Mouse (Mus musculus) forebrain, embryonic 10.5 days (tissue): ENCODE results near the gene Hoxc6. TPM values are rescaled to one million over a fixed set of nuclear protein-coding genes. Genes with fewer than 3 reads are reported as not detected.

Experiments
- DNase-seq: peaks from one replicate; pipeline ENCODE4 v3.0.0-alpha.2; 2017; ENCODE audit warnings: low spot score; ENCODE audit errors: extremely low spot score
- H3K27ac ChIP-seq: fragments of 300-500 bp; sonication (generic); 2 replicates; pipeline ENCODE4 v1.5.1; 2016; ENCODE audit warnings: mild to moderate bottlenecking
- H3K27me3 ChIP-seq: fragments of 300-500 bp; sonication (generic); 2 replicates; pipeline ENCODE4 v1.6.1; 2016; ENCODE audit warnings: mild to moderate bottlenecking; ENCODE audit not compliant: poor library complexity, severe bottlenecking
- H3K36me3 ChIP-seq: fragments of 300-500 bp; sonication (generic); replicated peaks from 2 replicates; pipeline ENCODE4 v1.6.1; 2016; ENCODE audit warnings: mild to moderate bottlenecking, moderate library complexity
- H3K4me1 ChIP-seq: fragments of 300-500 bp; sonication (generic); 2 replicates; pipeline ENCODE4 v1.6.1; 2016
- H3K4me3 ChIP-seq: fragments of 300-500 bp; sonication (generic); 2 replicates; pipeline ENCODE4 v1.5.1; 2016; ENCODE audit warnings: mild to moderate bottlenecking, moderate library complexity
- H3K9me3 ChIP-seq: fragments of 300-500 bp; sonication (generic); 2 replicates; pipeline ENCODE4 v1.6.1; 2016; ENCODE audit warnings: mild to moderate bottlenecking, moderate library complexity
- WGBS: fragments of 180-500 bp; shearing (Covaris S2); methylation state at CpG from one replicate; pipeline ENCODE4 v1.1.7; 2016; 5-methylcytosine and 5-hydroxymethylcytosine counted together
- microRNA counts: library from miRNA; unstranded; fragments of <30 nt; microRNA quantifications from one replicate; lab custom pipeline; 2017
- microRNA-seq: library from miRNA; unstranded; fragments of <30 nt; microRNA quantifications from one replicate; pipeline ENCODE4, GENCODE M21; 2017
- polyA plus RNA-seq: library from polyadenylated mRNA; unstranded; fragments of >200 nt; fragmentation: Nextera tagmentation; extraction: Ambion mirVana; gene quantifications from 2 replicates; pipeline ENCODE4 v1.2.1, GENCODE M21; 2016

Gene Hoxc6
- polyA plus RNA-seq, 1 experiment from 2014 or later: not detected

GRCm38 (mm10) chr15:103056396-103056795 is 58.3 kb downstream of the Hoxc6 start:
- H3K27me3 ChIP-seq: peaks cover 100% of the 10 kb centered on the region
- H3K27ac ChIP-seq: no peak overlapping the region
- DNase-seq: no peak
- H3K9me3 ChIP-seq: no peaks in the 10 kb centered on the region
- peaks cover 4% of the 10 kb centered on the region; the same call in 1 of the 2 replicates for H3K4me1 ChIP-seq
- WGBS: 49% methylated on average over 2 of the region's 2 CpGs
- H3K36me3 ChIP-seq: no peaks in the 10 kb centered on the region
- no peak overlapping the region for H3K4me3 ChIP-seq

- no peaks in the 10 kb centered on the region for H3K9me3 ChIP-seq
- no peak overlapping the region for H3K27ac ChIP-seq
- H3K4me1 ChIP-seq: peaks cover 4% of the 10 kb centered on the region; the same call in 1 of the 2 replicates
- WGBS: 1% methylated on average over 12 of the region's 12 CpGs
- no peak overlapping the region for H3K4me3 ChIP-seq
- DNase-seq: peak; percentile 38
- peaks cover 100% of the 10 kb centered on the region for H3K27me3 ChIP-seq
- H3K36me3 ChIP-seq: no peaks in the 10 kb centered on the region
Measured at GRCm38 (mm10) chr15:103058715-103059114, 60.7 kb downstream of the Hoxc6 start.

GRCm38 (mm10) chr15:103059393-103059992 is 61.4 kb downstream of the Hoxc6 start:
- peaks cover 4% of the 10 kb centered on the region; the same call in 1 of the 2 replicates for H3K4me1 ChIP-seq
- no peak overlapping the region for H3K27ac ChIP-seq
- no peaks in the 10 kb centered on the region for H3K36me3 ChIP-seq
- H3K27me3 ChIP-seq: peaks cover 100% of the 10 kb centered on the region
- H3K9me3 ChIP-seq: no peaks in the 10 kb centered on the region
- DNase-seq: peak; percentile 41
- under 1% methylated on average over 21 of the region's 21 CpGs for WGBS
- no peak overlapping the region for H3K4me3 ChIP-seq

- Histone ChIP-seq H3K4me1 (peaks cover 4% of the 10 kb centered on the region; the same call in 1 of the 2 replicates), H3K27me3 (peaks cover 100% of the 10 kb centered on the region), H3K27ac (no peak overlapping the region), H3K9me3 (no peaks in the 10 kb centered on the region), H3K36me3 (no peaks in the 10 kb centered on the region), H3K4me3 (no peak overlapping the region)
- DNase-seq: peak; percentile 30
- WGBS: 1% methylated on average over 11 of the region's 11 CpGs
Measured at GRCm38 (mm10) chr15:103060021-103060340, 61.9 kb downstream of the Hoxc6 start.

DNA sequence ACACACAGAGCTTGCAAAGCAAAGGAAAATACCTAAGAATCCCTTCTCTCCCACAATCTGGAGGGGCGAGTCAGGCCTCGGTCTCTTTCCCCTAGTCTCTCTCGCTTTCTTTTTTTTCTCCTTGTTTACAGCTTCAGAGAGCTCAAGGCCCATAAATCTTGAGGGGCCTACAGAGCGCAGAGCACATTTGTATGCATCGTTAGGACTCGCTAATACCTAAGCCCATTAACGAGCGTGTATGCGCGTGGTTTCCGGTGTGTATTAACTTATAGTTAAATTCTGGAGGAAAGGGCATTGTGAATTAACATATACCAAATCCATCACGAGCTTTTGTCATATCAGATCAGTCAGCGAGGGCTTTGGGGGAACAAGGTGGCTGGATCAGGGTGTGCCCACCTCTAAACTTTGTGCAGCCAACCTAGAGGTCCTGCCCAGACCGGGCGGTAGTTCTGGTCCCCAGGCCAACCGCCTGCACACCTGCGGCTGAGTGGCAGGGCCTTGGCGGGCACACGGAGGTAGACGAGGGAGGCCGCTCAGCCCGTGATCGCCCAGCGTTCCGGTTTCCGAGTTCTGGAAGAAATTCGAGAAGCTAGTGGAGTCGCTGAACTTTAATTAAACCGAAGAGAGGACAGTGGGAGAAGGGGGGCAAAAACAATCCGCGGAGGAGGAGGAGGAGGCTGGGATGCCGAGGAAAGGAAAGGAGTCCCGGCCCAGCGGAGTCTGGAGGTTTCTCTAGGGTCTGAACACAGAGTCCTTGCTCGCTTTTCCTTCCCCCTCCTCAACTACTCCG is 62.5 kb downstream of the Hoxc6 start:
- peaks cover 100% of the 10 kb centered on the region for H3K27me3 ChIP-seq
- no peak overlapping the region for H3K27ac ChIP-seq
- DNase-seq: peak; percentile 47
- WGBS: under 1% methylated on average over 36 of the region's 36 CpGs
- H3K4me1 ChIP-seq: peaks cover 4% of the 10 kb centered on the region; the same call in 1 of the 2 replicates
- no peaks in the 10 kb centered on the region for H3K9me3 ChIP-seq
- H3K4me3 ChIP-seq: no peak overlapping the region
- H3K36me3 ChIP-seq: no peaks in the 10 kb centered on the region

DNA sequence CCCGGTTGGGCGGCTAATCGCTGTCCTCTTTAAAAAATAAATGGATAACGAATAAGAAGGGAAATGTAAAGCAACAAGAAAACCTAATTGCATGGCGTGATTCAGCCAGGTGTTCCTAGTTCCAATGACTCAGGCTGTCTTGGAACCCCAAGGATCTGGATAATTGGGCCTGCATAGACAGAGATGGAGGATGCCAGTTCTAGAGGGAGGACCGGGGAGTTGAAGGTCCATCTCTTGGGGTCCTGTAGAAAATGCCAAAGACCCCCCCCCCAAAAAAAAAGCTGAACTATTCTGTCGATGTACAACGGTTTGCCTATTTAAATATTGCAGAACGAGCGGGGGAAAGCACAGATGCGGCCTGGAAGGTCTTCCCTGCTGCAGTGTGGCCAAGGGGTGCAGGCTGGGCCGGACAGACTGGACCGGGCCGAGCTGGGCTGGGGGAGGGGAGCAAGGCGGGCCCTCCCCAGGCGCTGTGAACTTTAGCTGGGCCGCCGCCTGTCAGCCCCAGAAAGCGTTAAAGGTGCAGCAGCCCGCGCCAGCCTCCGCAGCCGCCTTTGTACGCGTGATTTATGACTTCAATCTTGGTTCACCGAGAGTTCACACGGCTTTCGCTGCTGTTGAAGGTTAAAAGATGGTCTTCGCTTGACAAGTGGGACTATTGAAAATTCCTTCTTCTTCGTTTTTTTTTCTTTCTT is 63.2 kb downstream of the Hoxc6 start:
- Histone ChIP-seq H3K27me3 (peaks cover 100% of the 10 kb centered on the region), H3K36me3 (no peaks in the 10 kb centered on the region), H3K4me1 (peaks cover 4% of the 10 kb centered on the region; the same call in 1 of the 2 replicates), H3K9me3 (no peaks in the 10 kb centered on the region), H3K27ac (no peak overlapping the region), H3K4me3 (no peak overlapping the region)
- DNase-seq: peak; percentile 29
- under 1% methylated on average over 30 of the region's 30 CpGs for WGBS

MicroRNA genes within 50 kb of the gene (microRNA counts, 519-probe panel; counts per million panel counts)
- microRNA mmu-miR-615-3p (lab: Ali Mortazavi, UCI) (341 counts per million, percentile 65 among the panel's probes with 10 or more counts), microRNA mmu-miR-615-5p (lab: Ali Mortazavi, UCI) (341 counts per million, percentile 65 among the panel's probes with 10 or more counts)

Small RNA genes within 50 kb of the gene (microRNA-seq; reads per million reads assigned to microRNA genes)
- gene Mir196a-2: 7.5 reads per million, percentile 17 among the genes with 10 or more reads in this experiment
- 13.5 reads per million, percentile 24 among the genes with 10 or more reads in this experiment for gene Mir615

Other genes starting within 250 kb of the Hoxc6 start
- gene Hoxc13, start 77.2 kb upstream of the Hoxc6 start, polyA plus RNA-seq: not detected in 2 replicates
- not detected in 2 replicates for gene Hoxc12, start 61.5 kb upstream of the Hoxc6 start, polyA plus RNA-seq
- not detected in 2 replicates for gene Hoxc11, start 43.8 kb upstream of the Hoxc6 start, polyA plus RNA-seq
- not detected in 2 replicates for gene Hoxc10, start 31.5 kb upstream of the Hoxc6 start, polyA plus RNA-seq
- not detected in 2 replicates for gene Hoxc5, start 30.8 kb upstream of the Hoxc6 start, polyA plus RNA-seq
- not detected in 2 replicates for gene Hoxc9, start 21.8 kb upstream of the Hoxc6 start, polyA plus RNA-seq
- not detected in 2 replicates for gene Hoxc8, start 7.7 kb upstream of the Hoxc6 start, polyA plus RNA-seq
- gene Hoxc4, start 20.7 kb downstream of the Hoxc6 start, polyA plus RNA-seq: not detected in 2 replicates
- gene Smug1, start 168.8 kb downstream of the Hoxc6 start, polyA plus RNA-seq: 21.7 and 21.8 TPM in 2 replicates
- gene Cbx5, start 241.6 kb downstream of the Hoxc6 start, polyA plus RNA-seq: 212 and 221 TPM in 2 replicates
- 1,920 and 1,979 TPM in 2 replicates for gene Hnrnpa1, start 242.2 kb downstream of the Hoxc6 start, polyA plus RNA-seq